Mouse (Mus musculus) forebrain, embryonic 12.5 days (tissue): ENCODE results near the gene 1110051M20Rik. TPM values are rescaled to one million over a fixed set of nuclear protein-coding genes. Genes with fewer than 3 reads are reported as not detected.

Experiments
- ATAC-seq: fragments of 200-750 bp; cut with Nextera tagmentation; 2 replicates; pipeline ENCODE4 v1.8.0; 2017; ENCODE audit warnings: moderate TSS enrichment; ENCODE audit not compliant: low FRiP score
- H3K27ac ChIP-seq: fragments of 300-500 bp; sonication (generic); 2 replicates; pipeline ENCODE4 v1.5.1; 2016; ENCODE audit warnings: mild to moderate bottlenecking
- H3K27me3 ChIP-seq: fragments of 300-500 bp; sonication (generic); 2 replicates; pipeline ENCODE4 v1.6.1; 2016; ENCODE audit warnings: mild to moderate bottlenecking
- H3K36me3 ChIP-seq: fragments of 300-500 bp; sonication (generic); replicated peaks from 2 replicates; pipeline ENCODE4 v1.6.1; 2016; ENCODE audit warnings: mild to moderate bottlenecking
- H3K4me1 ChIP-seq: fragments of 300-500 bp; sonication (generic); 2 replicates; pipeline ENCODE4 v1.6.1; 2016
- H3K4me2 ChIP-seq: fragments of 300-500 bp; sonication (generic); 2 replicates; pipeline ENCODE4 v1.6.1; 2016; ENCODE audit warnings: mild to moderate bottlenecking, moderate library complexity
- H3K4me3 ChIP-seq: fragments of 300-500 bp; sonication (generic); replicated peaks from 2 replicates; pipeline ENCODE4 v1.5.1; 2016; ENCODE audit warnings: mild to moderate bottlenecking
- H3K9ac ChIP-seq: fragments of 300-500 bp; sonication (generic); 2 replicates; pipeline ENCODE4 v1.6.1; 2016; ENCODE audit warnings: mild to moderate bottlenecking
- H3K9me3 ChIP-seq: fragments of 300-500 bp; sonication (generic); 2 replicates; pipeline ENCODE4 v1.6.1; 2016
- WGBS: fragments of 180-500 bp; shearing (Covaris S2); methylation state at CpG from one replicate; pipeline ENCODE4 v1.1.7; 2016; 5-methylcytosine and 5-hydroxymethylcytosine counted together
- polyA plus RNA-seq: library from polyadenylated mRNA; unstranded; fragments of >200 nt; fragmentation: Nextera tagmentation; extraction: Ambion mirVana; gene quantifications from 2 replicates; pipeline ENCODE4 v1.2.1, GENCODE M21; 2016

Gene 1110051M20Rik
- polyA plus RNA-seq, 1 experiment from 2014 or later = 110 TPM

GRCm38 (mm10) chr2:91457259-91457655 is 12.8 kb upstream of the 1110051M20Rik start, which contains the start of gene Lrp4:
Gene Lrp4, plus strand, starts transcription at chr2:91457511.
- Histone ChIP-seq H3K27ac (peak within 1 kb of the TSS; percentile 90), H3K4me3 (peak within 1 kb of the TSS; percentile 78), H3K27me3 (peaks cover 17% of the 10 kb centered on the region), H3K9ac (peak within 1 kb of the TSS; percentile 87), H3K9me3 (no peaks in the 10 kb centered on the region), H3K36me3 (no peaks in the 10 kb centered on the region; the same call in 1 of the 2 replicates), H3K4me2 (peak within 1 kb of the TSS; percentile 87), H3K4me1 (peaks cover 44% of the 10 kb centered on the region)
- peak; percentile 63 for ATAC-seq
- WGBS = 0% methylated on average over 28 of the region's 36 CpGs

- Histone ChIP-seq H3K9me3 (no peaks in the 10 kb centered on the region), H3K4me2 (peak overlapping the region; percentile 87), H3K4me1 (peaks cover 37% of the 10 kb centered on the region), H3K27me3 (peaks cover 16% of the 10 kb centered on the region), H3K27ac (peak overlapping the region; percentile 90), H3K36me3 (no peaks in the 10 kb centered on the region; the same call in 1 of the 2 replicates), H3K9ac (peak overlapping the region; percentile 87), H3K4me3 (peak overlapping the region; percentile 78)
- peak; percentile 1; the same call in 1 of the 2 replicates for ATAC-seq
- WGBS = 43% methylated on average over 9 of the region's 9 CpGs
Observed at GRCm38 (mm10) chr2:91456491-91457100, 12.1 kb upstream of the 1110051M20Rik start.

- no peak for ATAC-seq
- Histone ChIP-seq H3K4me2 (no peak overlapping the region), H3K9ac (no peak overlapping the region), H3K9me3 (no peaks in the 10 kb centered on the region), H3K27me3 (peaks cover 11% of the 10 kb centered on the region; the same call in 1 of the 2 replicates), H3K4me1 (peaks cover 30% of the 10 kb centered on the region), H3K27ac (no peak overlapping the region), H3K4me3 (no peak overlapping the region), H3K36me3 (no peaks in the 10 kb centered on the region; the same call in 1 of the 2 replicates)
- 4% methylated on average over 4 of the region's 4 CpGs for WGBS
Observed at GRCm38 (mm10) chr2:91455826-91456225, 11.3 kb upstream of the 1110051M20Rik start.

- H3K36me3 ChIP-seq = no peaks in the 10 kb centered on the region
- no peak overlapping the region for H3K4me3 ChIP-seq
- no peak overlapping the region for H3K9ac ChIP-seq
- no peaks in the 10 kb centered on the region for H3K9me3 ChIP-seq
- 91% methylated on average over 3 of the region's 3 CpGs for WGBS
- peaks cover 26% of the 10 kb centered on the region for H3K4me1 ChIP-seq
- peaks cover 12% of the 10 kb centered on the region; the same call in 1 of the 2 replicates for H3K27me3 ChIP-seq
- H3K4me2 ChIP-seq = no peak overlapping the region
- no peak overlapping the region for H3K27ac ChIP-seq
- ATAC-seq = no peak
Observed at GRCm38 (mm10) chr2:91454434-91454833, 9.9 kb upstream of the 1110051M20Rik start.

- Histone ChIP-seq H3K4me3 (no peak overlapping the region), H3K27me3 (peaks cover 12% of the 10 kb centered on the region; the same call in 1 of the 2 replicates), H3K36me3 (no peaks in the 10 kb centered on the region), H3K27ac (no peak overlapping the region), H3K4me1 (peaks cover 16% of the 10 kb centered on the region), H3K4me2 (no peak overlapping the region), H3K9ac (no peak overlapping the region), H3K9me3 (no peaks in the 10 kb centered on the region)
- WGBS = 79% methylated on average over 9 of the region's 9 CpGs
- no peak for ATAC-seq
Observed at GRCm38 (mm10) chr2:91453231-91454075, 8.9 kb upstream of the 1110051M20Rik start.

GRCm38 (mm10) chr2:91452658-91453057 is 8.2 kb upstream of the 1110051M20Rik start:
- H3K27me3 ChIP-seq = peaks cover 12% of the 10 kb centered on the region; the same call in 1 of the 2 replicates
- no peaks in the 10 kb centered on the region for H3K9me3 ChIP-seq
- ATAC-seq = no peak
- peaks cover 13% of the 10 kb centered on the region for H3K4me1 ChIP-seq
- H3K4me2 ChIP-seq = no peak overlapping the region
- no peak overlapping the region for H3K9ac ChIP-seq
- H3K36me3 ChIP-seq = no peaks in the 10 kb centered on the region
- no peak overlapping the region for H3K27ac ChIP-seq
- H3K4me3 ChIP-seq = no peak overlapping the region
- WGBS = 75% methylated on average over 8 of the region's 8 CpGs

- Histone ChIP-seq H3K4me1 (no peaks in the 10 kb centered on the region; the same call in 1 of the 2 replicates), H3K4me3 (no peak overlapping the region), H3K36me3 (no peaks in the 10 kb centered on the region), H3K27ac (no peak overlapping the region), H3K9ac (no peak overlapping the region), H3K27me3 (peaks cover 16% of the 10 kb centered on the region; the same call in 1 of the 2 replicates), H3K4me2 (no peak overlapping the region), H3K9me3 (no peaks in the 10 kb centered on the region)
- WGBS = 78% methylated on average over 9 of the region's 9 CpGs
- ATAC-seq = no peak
Observed at GRCm38 (mm10) chr2:91450316-91450715, 5.8 kb upstream of the 1110051M20Rik start.

- Histone ChIP-seq H3K9ac (no peak overlapping the region), H3K4me1 (no peaks in the 10 kb centered on the region), H3K4me3 (no peak overlapping the region), H3K9me3 (no peaks in the 10 kb centered on the region), H3K27ac (no peak overlapping the region), H3K27me3 (peaks cover 11% of the 10 kb centered on the region; the same call in 1 of the 2 replicates), H3K4me2 (no peak overlapping the region), H3K36me3 (no peaks in the 10 kb centered on the region)
- 50% methylated on average over 1 of the region's 1 CpGs for WGBS
- ATAC-seq = no peak
Observed at GRCm38 (mm10) chr2:91449662-91450061, 5.2 kb upstream of the 1110051M20Rik start.

- Histone ChIP-seq H3K4me2 (no peak overlapping the region), H3K9me3 (no peaks in the 10 kb centered on the region), H3K27ac (no peak overlapping the region), H3K4me3 (no peak overlapping the region), H3K27me3 (0 out of 2 replicates have a peak, but pooled peaks cover 4% of the 10 kb centered on the region), H3K9ac (no peak overlapping the region), H3K4me1 (peaks cover 21% of the 10 kb centered on the region), H3K36me3 (no peaks in the 10 kb centered on the region)
- 83% methylated on average over 1 of the region's 1 CpGs for WGBS
- no peak for ATAC-seq
Observed at GRCm38 (mm10) chr2:91442241-91442640, 2.3 kb downstream of the 1110051M20Rik start.

- Histone ChIP-seq H3K9me3 (no peaks in the 10 kb centered on the region), H3K4me2 (no peak overlapping the region), H3K9ac (no peak overlapping the region), H3K4me1 (peaks cover 26% of the 10 kb centered on the region), H3K27me3 (0 out of 2 replicates have a peak, but pooled peaks cover 3% of the 10 kb centered on the region), H3K4me3 (no peak overlapping the region), H3K36me3 (no peaks in the 10 kb centered on the region), H3K27ac (no peak overlapping the region)
- no peak for ATAC-seq
- 72% methylated on average over 2 of the region's 2 CpGs for WGBS
Observed at GRCm38 (mm10) chr2:91441715-91442114, 2.8 kb downstream of the 1110051M20Rik start.

GRCm38 (mm10) chr2:91440686-91441085 is 3.8 kb downstream of the 1110051M20Rik start:
- H3K4me1 ChIP-seq = peaks cover 30% of the 10 kb centered on the region
- H3K9ac ChIP-seq = no peak overlapping the region
- ATAC-seq = no peak
- WGBS = 85% methylated on average over 5 of the region's 5 CpGs
- no peaks in the 10 kb centered on the region for H3K9me3 ChIP-seq
- no peak overlapping the region for H3K4me3 ChIP-seq
- no peaks in the 10 kb centered on the region for H3K27me3 ChIP-seq
- H3K4me2 ChIP-seq = no peak overlapping the region
- H3K36me3 ChIP-seq = no peaks in the 10 kb centered on the region
- H3K27ac ChIP-seq = no peak overlapping the region

GRCm38 (mm10) chr2:91439876-91440275 is 4.6 kb downstream of the 1110051M20Rik start:
- no peak for ATAC-seq

More at GRCm38 (mm10) chr2:91439876-91440275, 4.6 kb downstream of the 1110051M20Rik start:
- Histone ChIP-seq H3K27me3 (peaks cover 3% of the 10 kb centered on the region; the same call in 1 of the 2 replicates), H3K4me3 (no peak overlapping the region), H3K4me1 (peaks cover 30% of the 10 kb centered on the region), H3K9me3 (no peaks in the 10 kb centered on the region), H3K36me3 (no peaks in the 10 kb centered on the region), H3K9ac (no peak overlapping the region), H3K4me2 (no peak overlapping the region), H3K27ac (no peak overlapping the region)
- 73% methylated on average over 1 of the region's 1 CpGs for WGBS
